Mouse (Mus musculus) midbrain, embryonic 10.5 days (tissue): ENCODE measurements at regions not wholly inside any gene's neighbourhood (a gene's known extent, or its start where the extent isn't known, plus 50 kb on each side); places are given as distances from the start of the nearest gene placed in this dataset.
"Not testable (repeated sequence)": the region's sequence is repeated elsewhere in the genome, so short reads cannot be mapped to it uniquely, and the experiment has no call there.

Experiments
- DNase-seq: peaks from one replicate; pipeline ENCODE4 v3.0.0-alpha.2; 2017; ENCODE audit warnings: low spot score
- H3K27ac ChIP-seq: fragments of 300-500 bp; sonication (generic); replicated peaks from 2 replicates; pipeline ENCODE4 v1.5.1; 2016; ENCODE audit warnings: mild to moderate bottlenecking
- H3K27me3 ChIP-seq: fragments of 300-500 bp; sonication (generic); 2 replicates; pipeline ENCODE4 v1.6.1; 2016; ENCODE audit warnings: low read depth, mild to moderate bottlenecking; ENCODE audit not compliant: poor library complexity, severe bottlenecking
- H3K36me3 ChIP-seq: fragments of 300-500 bp; sonication (generic); 2 replicates; pipeline ENCODE4 v1.6.1; 2016; ENCODE audit warnings: mild to moderate bottlenecking, moderate library complexity
- H3K4me1 ChIP-seq: fragments of 300-500 bp; sonication (generic); 2 replicates; pipeline ENCODE4 v1.6.1; 2016
- H3K4me3 ChIP-seq: fragments of 300-500 bp; sonication (generic); 2 replicates; pipeline ENCODE4 v1.5.1; 2016; ENCODE audit warnings: mild to moderate bottlenecking, moderate library complexity
- H3K9me3 ChIP-seq: fragments of 300-500 bp; sonication (generic); replicated peaks from 2 replicates; pipeline ENCODE4 v1.6.1; 2016; ENCODE audit warnings: mild to moderate bottlenecking
- WGBS: fragments of 180-500 bp; shearing (Covaris S2); methylation state at CpG from one replicate; pipeline ENCODE4 v1.1.7; 2016; 5-methylcytosine and 5-hydroxymethylcytosine counted together

GRCm38 (mm10) chr4:153854748-153855092 lies 102.3 kb upstream of the A430005L14Rik start:
- peaks cover 10% of the 10 kb centered on the region for H3K4me1 ChIP-seq
- WGBS: 60% methylated on average over 4 of the region's 4 CpGs
- no peaks in the 10 kb centered on the region for H3K27me3 ChIP-seq
- no peak for DNase-seq
- H3K27ac ChIP-seq: no peak overlapping the region
- H3K36me3 ChIP-seq: no peaks in the 10 kb centered on the region
- H3K4me3 ChIP-seq: no peak overlapping the region
- H3K9me3 ChIP-seq: no peaks in the 10 kb centered on the region

DNA sequence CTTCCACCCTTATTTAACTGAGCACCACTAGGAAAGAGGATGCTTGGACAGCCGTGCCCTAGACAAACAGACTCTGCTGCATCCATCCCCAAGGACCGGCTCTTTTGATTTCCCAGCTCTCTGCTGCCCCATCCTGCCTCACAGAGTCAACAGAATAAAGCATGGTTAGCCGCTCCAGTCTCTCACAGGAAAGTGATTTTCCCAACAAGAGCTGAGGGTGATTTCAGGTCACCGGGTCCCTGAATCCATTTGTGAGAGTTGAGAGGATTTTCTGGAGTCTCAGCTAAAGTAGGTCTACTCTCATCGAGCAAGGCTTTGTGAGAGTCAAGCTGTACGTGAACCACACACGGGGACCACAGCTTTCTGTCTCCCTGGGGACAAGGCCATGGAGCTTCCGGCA lies 95.6 kb upstream of the A430005L14Rik start:
- Histone ChIP-seq H3K27me3 (no peaks in the 10 kb centered on the region), H3K27ac (no peak overlapping the region; the same call in 1 of the 2 replicates), H3K4me1 (peaks cover 17% of the 10 kb centered on the region), H3K4me3 (no peak overlapping the region), H3K36me3 (no peaks in the 10 kb centered on the region), H3K9me3 (no peaks in the 10 kb centered on the region)
- no peak for DNase-seq
- 52% methylated on average over 8 of the region's 8 CpGs for WGBS

DNA sequence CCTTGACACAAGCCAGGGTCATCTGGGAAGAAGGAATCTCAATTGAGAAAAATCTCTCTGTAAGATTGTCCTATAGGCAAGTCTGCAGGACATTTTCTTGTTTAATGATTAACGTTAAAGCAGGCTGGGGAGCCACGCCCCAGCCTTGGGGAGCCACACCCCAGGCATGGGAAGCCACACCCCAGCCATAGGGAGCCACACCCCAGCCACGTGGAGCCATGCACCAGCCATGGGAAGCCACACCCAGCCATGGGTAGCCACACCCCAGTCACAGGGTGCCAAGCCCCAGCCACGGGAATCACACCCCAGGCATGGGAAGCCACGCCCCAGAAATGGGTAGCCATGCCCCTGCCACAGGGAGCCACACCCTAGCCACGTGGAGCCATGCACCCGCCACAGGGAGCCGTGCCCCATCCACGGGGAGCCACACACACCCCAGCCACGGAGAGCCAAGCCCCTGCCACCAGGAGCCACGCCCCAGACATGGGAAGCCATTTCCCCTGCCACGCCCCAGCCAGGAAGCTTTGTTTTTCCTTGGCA lies 94.8 kb upstream of the A430005L14Rik start:
- no peaks in the 10 kb centered on the region for H3K27me3 ChIP-seq
- no peak for DNase-seq
- H3K36me3 ChIP-seq: no peaks in the 10 kb centered on the region
- no peak overlapping the region for H3K27ac ChIP-seq
- no peak overlapping the region for H3K4me3 ChIP-seq
- peaks cover 17% of the 10 kb centered on the region for H3K4me1 ChIP-seq
- H3K9me3 ChIP-seq: no peaks in the 10 kb centered on the region
- 84% methylated on average over 12 of the region's 12 CpGs for WGBS

GRCm38 (mm10) chr4:153872346-153872745 lies 84.7 kb upstream of the A430005L14Rik start:
- no peaks in the 10 kb centered on the region for H3K27me3 ChIP-seq
- no peak overlapping the region for H3K27ac ChIP-seq
- no peak for DNase-seq
- no peaks in the 10 kb centered on the region for H3K4me1 ChIP-seq
- no peak overlapping the region for H3K4me3 ChIP-seq
- H3K36me3 ChIP-seq: no peaks in the 10 kb centered on the region
- WGBS: 76% methylated on average over 3 of the region's 3 CpGs
- H3K9me3 ChIP-seq: no peaks in the 10 kb centered on the region; the same call in 1 of the 2 replicates

DNA sequence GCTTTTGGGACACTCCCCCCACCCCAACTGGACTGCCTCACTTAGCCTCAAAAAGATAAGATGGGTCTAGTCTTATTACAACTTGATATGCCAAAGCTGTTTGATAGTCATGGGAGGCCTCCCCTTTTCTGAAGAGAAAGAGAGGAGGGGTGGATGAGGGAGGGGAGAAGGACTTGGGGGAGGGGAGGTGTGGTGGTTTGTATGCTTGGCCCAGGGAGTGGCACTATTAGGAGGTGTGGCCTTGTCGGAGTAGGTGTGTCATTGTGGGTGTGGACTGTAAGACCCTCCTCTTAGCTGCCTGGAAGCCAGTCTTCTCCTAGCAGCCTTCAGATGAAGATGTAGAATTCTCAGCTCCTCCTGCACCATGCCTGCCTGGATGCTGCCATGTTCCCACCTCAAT lies 82.0 kb upstream of the A430005L14Rik start:
- H3K4me1 ChIP-seq, H3K27me3 ChIP-seq, H3K4me3 ChIP-seq, H3K27ac ChIP-seq, DNase-seq, H3K9me3 ChIP-seq, H3K36me3 ChIP-seq: not testable (repeated sequence)
- WGBS: 97% methylated on average over 1 of the region's 1 CpGs

DNA sequence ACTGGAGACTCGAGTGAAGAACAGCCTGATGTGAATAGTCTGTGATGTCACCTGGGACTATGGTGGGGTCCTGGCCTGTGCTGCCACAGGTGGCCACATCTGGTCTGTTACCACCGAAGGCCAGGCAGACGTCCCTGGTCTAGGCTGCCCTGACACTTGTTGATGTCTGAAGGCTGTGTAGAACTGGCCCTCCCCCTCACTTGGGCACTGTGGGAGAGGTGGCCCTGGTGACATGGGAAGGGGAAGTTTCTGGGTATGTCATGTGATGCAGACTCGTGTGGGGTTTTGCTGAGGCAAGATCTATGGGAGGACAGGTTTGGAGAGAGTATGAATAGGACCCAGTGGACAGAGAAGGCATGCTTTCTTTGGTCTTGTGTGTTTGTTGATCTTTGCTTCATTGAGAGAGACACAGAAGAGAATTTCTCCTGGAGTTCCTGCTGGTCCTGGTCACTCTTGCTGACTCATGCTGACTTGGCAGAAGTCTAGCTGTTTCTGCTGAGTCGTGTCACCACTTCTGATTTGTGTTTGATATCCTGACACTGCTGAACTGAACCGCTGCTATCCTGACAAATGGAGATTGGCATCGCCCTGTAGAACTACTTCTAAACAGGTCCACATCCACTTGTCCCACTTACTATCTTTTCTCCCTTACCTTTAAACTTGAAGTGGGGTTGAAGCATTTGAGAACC lies 79.9 kb upstream of the A430005L14Rik start:
- H3K27ac ChIP-seq: no peak overlapping the region
- H3K9me3 ChIP-seq: no peaks in the 10 kb centered on the region
- DNase-seq: no peak
- no peaks in the 10 kb centered on the region for H3K36me3 ChIP-seq
- WGBS: 80% methylated on average over 7 of the region's 7 CpGs
- no peaks in the 10 kb centered on the region for H3K4me1 ChIP-seq
- H3K4me3 ChIP-seq: no peak overlapping the region
- no peaks in the 10 kb centered on the region for H3K27me3 ChIP-seq

GRCm38 (mm10) chr4:153883057-153883456 lies 74.0 kb upstream of the A430005L14Rik start:
- 50% methylated on average over 3 of the region's 3 CpGs for WGBS
- Histone ChIP-seq H3K9me3 (no peaks in the 10 kb centered on the region), H3K36me3 (no peaks in the 10 kb centered on the region), H3K4me3 (no peak overlapping the region), H3K4me1 (no peaks in the 10 kb centered on the region), H3K27me3 (no peaks in the 10 kb centered on the region), H3K27ac (no peak overlapping the region)
- DNase-seq: no peak

DNA sequence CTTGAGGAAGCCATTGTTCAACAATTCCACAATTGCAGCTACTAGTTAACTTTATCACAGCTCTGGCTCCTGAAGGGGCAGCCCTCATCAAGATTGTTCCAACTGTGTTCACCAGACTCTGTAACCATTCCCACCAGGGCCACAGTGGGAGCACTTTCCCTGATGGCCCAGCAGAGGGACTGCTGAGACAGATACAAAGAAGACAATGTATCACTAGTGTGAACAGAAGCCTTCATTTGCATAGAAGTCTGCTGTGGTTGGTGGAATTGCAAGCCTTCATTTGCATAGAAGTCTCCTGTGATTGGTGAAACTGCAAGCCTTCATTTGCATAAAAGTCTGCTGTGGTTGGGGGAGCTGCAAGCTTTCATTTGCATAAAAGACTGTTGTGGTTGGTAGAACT lies 73.0 kb upstream of the A430005L14Rik start:
- no peaks in the 10 kb centered on the region for H3K27me3 ChIP-seq
- no peak overlapping the region for H3K27ac ChIP-seq
- no peak overlapping the region for H3K4me3 ChIP-seq
- no peaks in the 10 kb centered on the region for H3K9me3 ChIP-seq
- H3K36me3 ChIP-seq: no peaks in the 10 kb centered on the region
- no peak for DNase-seq
- no peaks in the 10 kb centered on the region for H3K4me1 ChIP-seq

DNA sequence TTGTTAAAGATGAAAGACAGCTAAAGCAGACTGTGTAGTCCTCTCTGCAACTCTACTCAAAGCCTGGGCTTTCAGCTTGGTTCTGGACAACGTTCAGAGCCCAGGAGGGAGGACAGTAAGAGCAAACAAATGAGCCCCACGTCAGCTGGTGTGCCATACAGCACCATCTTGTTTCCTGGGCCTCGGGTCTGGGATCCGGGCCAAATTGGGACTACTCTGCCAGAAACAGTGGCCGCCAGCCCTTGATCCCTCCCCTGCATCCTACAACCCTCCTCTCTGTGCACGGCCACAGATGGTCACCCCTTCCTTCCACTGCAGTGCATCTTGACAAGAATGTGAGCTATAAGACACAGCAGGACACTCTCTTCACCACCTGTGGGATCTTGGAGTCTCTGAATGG lies 71.2 kb upstream of the A430005L14Rik start:
- 89% methylated on average over 6 of the region's 6 CpGs for WGBS
- no peak for DNase-seq

DNA sequence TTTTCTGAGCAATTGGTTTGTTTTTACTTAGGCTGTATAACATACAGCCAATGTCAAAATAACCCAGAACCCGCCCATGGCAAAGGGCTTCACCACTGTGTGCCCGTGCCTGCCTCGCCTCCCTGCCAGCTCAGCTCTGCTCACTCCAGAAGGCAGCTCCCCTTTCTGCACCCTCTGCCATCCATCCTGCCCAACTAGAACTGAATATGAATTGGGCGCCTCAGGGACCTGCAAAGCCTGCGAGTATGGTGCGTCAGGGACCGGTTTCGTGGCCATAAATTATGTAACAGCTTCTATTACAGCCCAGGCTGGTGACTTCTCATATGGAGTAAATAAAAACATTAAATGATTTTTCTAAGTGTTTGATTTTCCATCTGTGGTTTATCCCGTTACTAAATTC lies 66.9 kb upstream of the A430005L14Rik start:
- no peak for DNase-seq
- Histone ChIP-seq H3K4me1 (no peaks in the 10 kb centered on the region), H3K27me3 (no peaks in the 10 kb centered on the region), H3K4me3 (no peak overlapping the region), H3K27ac (no peak overlapping the region), H3K36me3 (no peaks in the 10 kb centered on the region), H3K9me3 (no peaks in the 10 kb centered on the region)
- 95% methylated on average over 9 of the region's 9 CpGs for WGBS

More for the DNA sequence above, 71.2 kb upstream of the A430005L14Rik start:
- H3K4me1 ChIP-seq: no peaks in the 10 kb centered on the region
- no peaks in the 10 kb centered on the region for H3K9me3 ChIP-seq
- H3K36me3 ChIP-seq: no peaks in the 10 kb centered on the region
- no peaks in the 10 kb centered on the region for H3K27me3 ChIP-seq
- no peak overlapping the region for H3K27ac ChIP-seq
- no peak overlapping the region for H3K4me3 ChIP-seq

DNA sequence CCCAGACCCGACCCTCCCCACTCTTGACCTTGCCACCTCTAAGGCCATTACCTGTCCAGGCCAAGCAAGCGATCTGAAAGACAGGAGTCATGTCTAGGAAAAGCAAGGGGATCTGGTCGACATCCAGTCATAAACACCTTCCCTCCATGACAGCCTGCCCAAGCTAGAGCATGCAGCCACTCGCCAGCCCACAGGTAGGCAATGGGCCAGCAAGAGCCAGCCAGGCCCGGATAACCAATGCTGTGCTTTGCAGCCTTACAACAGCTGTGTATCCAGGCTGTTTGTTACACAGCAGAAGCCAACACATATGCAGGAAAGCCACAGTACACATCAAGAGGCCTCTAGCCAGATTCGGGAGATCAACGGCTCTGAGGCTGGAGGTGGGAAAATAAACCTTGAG lies 57.3 kb upstream of the A430005L14Rik start:
- no peak for DNase-seq
- H3K27me3 ChIP-seq: no peaks in the 10 kb centered on the region
- H3K4me3 ChIP-seq: no peak overlapping the region
- no peaks in the 10 kb centered on the region for H3K36me3 ChIP-seq
- no peaks in the 10 kb centered on the region; the same call in 1 of the 2 replicates for H3K9me3 ChIP-seq
- H3K27ac ChIP-seq: no peak overlapping the region
- 82% methylated on average over 7 of the region's 7 CpGs for WGBS
- no peaks in the 10 kb centered on the region for H3K4me1 ChIP-seq

DNA sequence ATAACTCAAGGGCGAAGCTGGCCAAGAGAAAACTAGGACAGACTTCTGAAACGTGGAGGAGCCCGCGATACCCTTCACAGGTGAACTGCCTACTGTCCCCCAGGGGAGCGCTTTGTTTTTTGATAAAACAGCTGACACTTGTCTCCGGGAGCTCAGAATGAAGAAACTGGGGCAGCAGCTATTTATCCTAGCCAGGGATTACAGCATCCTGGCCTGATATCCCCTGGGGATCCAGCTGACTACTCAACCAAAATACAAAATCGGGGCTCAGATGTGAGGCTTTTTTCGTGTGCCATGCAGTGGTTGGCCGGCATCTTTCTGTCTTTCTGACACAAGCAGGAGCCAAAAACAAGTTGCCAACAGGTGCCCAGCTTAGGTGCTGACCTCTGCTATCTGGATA lies 52.0 kb upstream of the A430005L14Rik start:
- Histone ChIP-seq H3K9me3 (peaks cover 2% of the 10 kb centered on the region; the same call in 1 of the 2 replicates), H3K36me3 (no peaks in the 10 kb centered on the region), H3K27ac (no peak overlapping the region), H3K4me3 (no peak overlapping the region), H3K4me1 (no peaks in the 10 kb centered on the region), H3K27me3 (no peaks in the 10 kb centered on the region)
- 76% methylated on average over 9 of the region's 9 CpGs for WGBS
- no peak for DNase-seq

- Histone ChIP-seq H3K27me3 (no peaks in the 10 kb centered on the region), H3K9me3 (peaks cover 3% of the 10 kb centered on the region; the same call in 1 of the 2 replicates), H3K27ac (no peak overlapping the region), H3K4me1 (no peaks in the 10 kb centered on the region), H3K4me3 (no peak overlapping the region), H3K36me3 (no peaks in the 10 kb centered on the region)
- 43% methylated on average over 7 of the region's 7 CpGs for WGBS
- DNase-seq: no peak
These were observed 51.5 kb upstream of the A430005L14Rik start for GRCm38 (mm10) chr4:153905511-153905910.
